Mouse (Mus musculus) kidney, embryonic 14.5 days (tissue): Measurements from ENCODE around the gene Slc6a21. TPM values are rescaled to one million over a fixed set of nuclear protein-coding genes. Genes with fewer than 3 reads are reported as not detected.

ENCODE experiments used
- ATAC-seq: fragments of 200-750 bp; cut with Nextera tagmentation; 2 replicates; pipeline ENCODE4 v1.8.0; 2017; ENCODE audit warnings: moderate number of reproducible peaks, mild to moderate bottlenecking, moderate TSS enrichment, moderate library complexity; ENCODE audit not compliant: low FRiP score, low TSS enrichment
- H3K27ac ChIP-seq: fragments of 300-500 bp; sonication (generic); 2 replicates; pipeline ENCODE4 v1.5.1; 2014; ENCODE audit warnings: low read depth, mild to moderate bottlenecking, low read length, moderate library complexity, mixed read lengths
- H3K27me3 ChIP-seq: fragments of 300-500 bp; sonication (generic); 2 replicates; pipeline ENCODE4 v1.6.1; 2014; ENCODE audit warnings: mild to moderate bottlenecking, low read length; ENCODE audit not compliant: control insufficient read depth, insufficient read depth
- H3K36me3 ChIP-seq: fragments of 300-500 bp; sonication (generic); 2 replicates; pipeline ENCODE4 v1.6.1; 2014; ENCODE audit warnings: low read length, mixed read lengths; ENCODE audit not compliant: control insufficient read depth, insufficient read depth
- H3K4me1 ChIP-seq: fragments of 300-500 bp; sonication (generic); 2 replicates; pipeline ENCODE4 v1.6.1; 2014; ENCODE audit warnings: low read length, mixed read lengths; ENCODE audit not compliant: control insufficient read depth, insufficient read depth
- H3K4me2 ChIP-seq: fragments of 300-500 bp; sonication (generic); replicated peaks from 2 replicates; pipeline ENCODE4 v1.6.1; 2014; ENCODE audit warnings: low read depth, mild to moderate bottlenecking, low read length
- H3K4me3 ChIP-seq: fragments of 300-500 bp; sonication (generic); 2 replicates; pipeline ENCODE4 v1.5.1; 2014; ENCODE audit warnings: mild to moderate bottlenecking, low read length
- H3K9ac ChIP-seq: fragments of 300-500 bp; sonication (generic); 2 replicates; pipeline ENCODE4 v1.6.1; 2014; ENCODE audit warnings: low read depth, mild to moderate bottlenecking, low read length, moderate library complexity
- H3K9me3 ChIP-seq: fragments of 300-500 bp; sonication (generic); 2 replicates; pipeline ENCODE4 v1.6.1; 2016; ENCODE audit warnings: low read length; ENCODE audit not compliant: control insufficient read depth
- WGBS: fragments of 180-500 bp; shearing (Covaris S2); extraction: QIAGEN DNeasy Blood & Tissue Kit; methylation state at CpG from one replicate; pipeline ENCODE4 v1.1.7; 2014; 5-methylcytosine and 5-hydroxymethylcytosine counted together
- polyA plus RNA-seq: library from polyadenylated mRNA; unstranded; fragments of >200 nt; fragmentation: Nextera tagmentation; extraction: Ambion mirVana; gene quantifications from 2 replicates; pipeline ENCODE4 v1.2.1, GENCODE M21; 2014

Gene Slc6a21
- polyA plus RNA-seq, 1 experiment from 2014 or later = not detected

GRCm38 (mm10) chr7:45334605-45335004 lies 57.3 kb downstream of the Slc6a21 start:
- peaks cover 44% of the 10 kb centered on the region for H3K4me1 ChIP-seq
- no peaks in the 10 kb centered on the region for H3K36me3 ChIP-seq
- no peak overlapping the region for H3K27ac ChIP-seq
- H3K9me3 ChIP-seq = no peaks in the 10 kb centered on the region
- H3K27me3 ChIP-seq = peaks cover 4% of the 10 kb centered on the region; the same call in 1 of the 2 replicates
- ATAC-seq = peak; percentile 18; the same call in 1 of the 2 replicates
- H3K4me2 ChIP-seq = 0 out of 2 replicates have a peak overlapping the region, but pooled peaks have one; percentile 8
- no peak overlapping the region for H3K4me3 ChIP-seq
- WGBS = 5% methylated on average over 3 of the region's 3 CpGs
- H3K9ac ChIP-seq = no peak overlapping the region

- no peaks in the 10 kb centered on the region for H3K9me3 ChIP-seq
- peaks cover 46% of the 10 kb centered on the region for H3K4me1 ChIP-seq
- peak within 1 kb of the TSS; percentile 92 for H3K4me2 ChIP-seq
- ATAC-seq = no peak
- no peak within 1 kb of the TSS for H3K9ac ChIP-seq
- H3K4me3 ChIP-seq = peak within 1 kb of the TSS; percentile 71; the same call in 1 of the 2 replicates
- WGBS = 26% methylated on average over 5 of the region's 5 CpGs
- H3K27me3 ChIP-seq = peaks cover 4% of the 10 kb centered on the region; the same call in 1 of the 2 replicates
- H3K27ac ChIP-seq = peak within 1 kb of the TSS; percentile 88; the same call in 1 of the 2 replicates
- H3K36me3 ChIP-seq = no peaks in the 10 kb centered on the region
Observed at GRCm38 (mm10) chr7:45335056-45335455, 57.7 kb downstream of the Slc6a21 start, which contains the start of gene Hrc. Hrc (plus strand) TSS chr7:45335290.

GRCm38 (mm10) chr7:45336319-45336718 lies 59.0 kb downstream of the Slc6a21 start:
- Histone ChIP-seq H3K9me3 (no peaks in the 10 kb centered on the region), H3K4me2 (no peak overlapping the region), H3K36me3 (no peaks in the 10 kb centered on the region), H3K27me3 (peaks cover 4% of the 10 kb centered on the region; the same call in 1 of the 2 replicates), H3K4me1 (peaks cover 57% of the 10 kb centered on the region), H3K4me3 (no peak overlapping the region), H3K27ac (no peak overlapping the region), H3K9ac (no peak overlapping the region)
- WGBS = 93% methylated on average over 4 of the region's 4 CpGs
- ATAC-seq = no peak

GRCm38 (mm10) chr7:45337469-45337868 lies 60.2 kb downstream of the Slc6a21 start:
- Histone ChIP-seq H3K9ac (no peak overlapping the region), H3K4me1 (peaks cover 55% of the 10 kb centered on the region), H3K27ac (no peak overlapping the region), H3K4me3 (no peak overlapping the region), H3K36me3 (no peaks in the 10 kb centered on the region), H3K9me3 (no peaks in the 10 kb centered on the region), H3K4me2 (peak overlapping the region; percentile 93; the same call in 1 of the 2 replicates), H3K27me3 (peaks cover 4% of the 10 kb centered on the region)
- no peak for ATAC-seq
- 17% methylated on average over 4 of the region's 4 CpGs for WGBS

- ATAC-seq = peak; percentile 28; the same call in 1 of the 2 replicates
Observed at GRCm38 (mm10) chr7:45338161-45338911, 61.0 kb downstream of the Slc6a21 start.

More at GRCm38 (mm10) chr7:45338161-45338911, 61.0 kb downstream of the Slc6a21 start:
- peak overlapping the region; percentile 59; the same call in 1 of the 2 replicates for H3K9ac ChIP-seq
- H3K4me3 ChIP-seq = peak overlapping the region; percentile 51
- H3K27ac ChIP-seq = peak overlapping the region; percentile 69; the same call in 1 of the 2 replicates
- no peaks in the 10 kb centered on the region for H3K9me3 ChIP-seq
- peak overlapping the region; percentile 93 for H3K4me2 ChIP-seq
- no peaks in the 10 kb centered on the region for H3K36me3 ChIP-seq
- WGBS = 4% methylated on average over 14 of the region's 14 CpGs
- H3K27me3 ChIP-seq = peaks cover 4% of the 10 kb centered on the region
- H3K4me1 ChIP-seq = peaks cover 50% of the 10 kb centered on the region

Other genes starting within 250 kb of the Slc6a21 start
- gene Prr12, start 224.6 kb upstream of the Slc6a21 start, polyA plus RNA-seq = 16.3 and 18.9 TPM in 2 replicates
- gene Nosip, start 215.1 kb upstream of the Slc6a21 start, polyA plus RNA-seq = 65.3 and 75.0 TPM in 2 replicates
- 27.0 and 27.3 TPM in 2 replicates for gene Prrg2, start 214.8 kb upstream of the Slc6a21 start, polyA plus RNA-seq
- 301 and 308 TPM in 2 replicates for gene Rcn3, start 185.3 kb upstream of the Slc6a21 start, polyA plus RNA-seq
- gene Fcgrt, start 173.7 kb upstream of the Slc6a21 start, polyA plus RNA-seq = 48.9 and 67.4 TPM in 2 replicates
- gene Rps11, start 153.1 kb upstream of the Slc6a21 start, polyA plus RNA-seq = 1,882 and 1,923 TPM in 2 replicates
- 1,416 and 1,603 TPM in 2 replicates for gene Rpl13a, start 148.8 kb upstream of the Slc6a21 start, polyA plus RNA-seq
- 0.19 and 0.47 TPM in 2 replicates for gene Gm45713, start 141.3 kb upstream of the Slc6a21 start, polyA plus RNA-seq
- 1.0 and 1.3 TPM in 2 replicates for gene Flt3l, start 141.1 kb upstream of the Slc6a21 start, polyA plus RNA-seq
- 101 and 110 TPM in 2 replicates for gene Pih1d1, start 123.2 kb upstream of the Slc6a21 start, polyA plus RNA-seq
- 46.6 and 58.0 TPM in 2 replicates for gene Aldh16a1, start 122.9 kb upstream of the Slc6a21 start, polyA plus RNA-seq
- gene Slc17a7, start 113.6 kb upstream of the Slc6a21 start, polyA plus RNA-seq = 0.10 and 0.28 TPM in 2 replicates
- gene Gfy, start 97.9 kb upstream of the Slc6a21 start, polyA plus RNA-seq = not detected in 2 replicates
- not detected in 2 replicates for gene Pth2, start 96.5 kb upstream of the Slc6a21 start, polyA plus RNA-seq
- 0.93 and 1.1 TPM in 2 replicates for gene Ccdc155, start 72.6 kb upstream of the Slc6a21 start, polyA plus RNA-seq
- gene Dkkl1, start 65.4 kb upstream of the Slc6a21 start, polyA plus RNA-seq = 0.44 and 1.1 TPM in 2 replicates
- gene Tead2, start 61.8 kb upstream of the Slc6a21 start, polyA plus RNA-seq = 206 and 234 TPM in 2 replicates
- 0.60 and 1.2 TPM in 2 replicates for gene Cd37, start 38.4 kb upstream of the Slc6a21 start, polyA plus RNA-seq
- gene Slc6a16, start 36.4 kb upstream of the Slc6a21 start, polyA plus RNA-seq = 0.18 and 0.20 TPM in 2 replicates
- 10.1 and 11.3 TPM in 2 replicates for gene Trpm4, start 56.3 kb downstream of the Slc6a21 start, polyA plus RNA-seq
- 1.5 and 2.7 TPM in 2 replicates for gene Hrc, start 57.8 kb downstream of the Slc6a21 start, polyA plus RNA-seq
- 6.7 and 7.6 TPM in 2 replicates for gene Ppfia3, start 89.5 kb downstream of the Slc6a21 start, polyA plus RNA-seq
- gene Lin7b, start 93.1 kb downstream of the Slc6a21 start, polyA plus RNA-seq = 0.57 and 0.66 TPM in 2 replicates
- 100 and 171 TPM in 2 replicates for gene Snrnp70, start 118.2 kb downstream of the Slc6a21 start, polyA plus RNA-seq
- gene Kcna7, start 128.1 kb downstream of the Slc6a21 start, polyA plus RNA-seq = not detected in 2 replicates
- gene Ntf5, start 136.2 kb downstream of the Slc6a21 start, polyA plus RNA-seq = 1.3 and 1.4 TPM in 2 replicates
- gene Lhb, start 143.3 kb downstream of the Slc6a21 start, polyA plus RNA-seq = not detected in 2 replicates
- 21.4 and 35.0 TPM in 2 replicates for gene Gys1, start 157.3 kb downstream of the Slc6a21 start, polyA plus RNA-seq
- 158 and 228 TPM in 2 replicates for gene Ruvbl2, start 160.6 kb downstream of the Slc6a21 start, polyA plus RNA-seq
- gene Ftl1, start 182.4 kb downstream of the Slc6a21 start, polyA plus RNA-seq = 3,941 and 4,356 TPM in 2 replicates
- gene Bax, start 189.4 kb downstream of the Slc6a21 start, polyA plus RNA-seq = 97.3 and 110 TPM in 2 replicates
- gene Tulp2, start 204.4 kb downstream of the Slc6a21 start, polyA plus RNA-seq = 0.64 and 0.84 TPM in 2 replicates
- not detected in 2 replicates for gene Gm45808, start 209.3 kb downstream of the Slc6a21 start, polyA plus RNA-seq
- gene Dhdh, start 211.3 kb downstream of the Slc6a21 start, polyA plus RNA-seq = 3.3 and 3.5 TPM in 2 replicates
- 141 and 190 TPM in 2 replicates for gene Nucb1, start 232.9 kb downstream of the Slc6a21 start, polyA plus RNA-seq
- gene Ppp1r15a, start 248.8 kb downstream of the Slc6a21 start, polyA plus RNA-seq = 13.4 and 15.7 TPM in 2 replicates
- gene Plekha4, start 248.8 kb downstream of the Slc6a21 start, polyA plus RNA-seq = 4.7 and 5.1 TPM in 2 replicates